Mouse (Mus musculus) limb, embryonic 11.5 days (tissue): Measurements from ENCODE around the gene Asphd2. TPM values are rescaled to one million over a fixed set of nuclear protein-coding genes. Genes with fewer than 3 reads are reported as not detected.
A peak's percentile ranks its signal among the peaks of the same experiment; 100 is the strongest.
"Not testable (repeated sequence)": the region's sequence is repeated elsewhere in the genome, so short reads cannot be mapped to it uniquely, and the experiment has no call there.

ENCODE experiments used
- ATAC-seq: fragments of 200-750 bp; cut with Nextera tagmentation; 2 replicates; pipeline ENCODE4 v1.8.0; 2017; ENCODE audit warnings: low read depth; ENCODE audit not compliant: insufficient number of reproducible peaks, low FRiP score, low TSS enrichment
- DNase-seq: peaks from one replicate; pipeline ENCODE4 v3.0.0-alpha.2; 2015; ENCODE audit warnings: low spot score
- H3K27ac ChIP-seq: fragments of 300-500 bp; sonication (generic); replicated peaks from 2 replicates; pipeline ENCODE4 v1.5.1; 2014; ENCODE audit warnings: low read depth, mild to moderate bottlenecking, low read length
- H3K27me3 ChIP-seq: fragments of 300-500 bp; sonication (generic); 2 replicates; pipeline ENCODE4 v1.6.1; 2014; ENCODE audit warnings: mild to moderate bottlenecking, low read length, mixed read lengths; ENCODE audit not compliant: control insufficient read depth, insufficient read depth
- H3K36me3 ChIP-seq: fragments of 300-500 bp; sonication (generic); 2 replicates; pipeline ENCODE4 v1.6.1; 2014; ENCODE audit warnings: mild to moderate bottlenecking, low read length, moderate library complexity, mixed read lengths; ENCODE audit not compliant: control insufficient read depth, insufficient read depth
- H3K4me1 ChIP-seq: fragments of 300-500 bp; sonication (generic); 2 replicates; pipeline ENCODE4 v1.6.1; 2014; ENCODE audit warnings: low read length, mixed read lengths; ENCODE audit not compliant: control insufficient read depth, insufficient read depth
- H3K4me2 ChIP-seq: fragments of 300-500 bp; sonication (generic); 2 replicates; pipeline ENCODE4 v1.6.1; 2014; ENCODE audit warnings: low read depth, mild to moderate bottlenecking, moderate library complexity; ENCODE audit not compliant: severe bottlenecking
- H3K4me3 ChIP-seq: fragments of 300-500 bp; sonication (generic); 2 replicates; pipeline ENCODE4 v1.5.1; 2014; ENCODE audit warnings: low read depth, low read length
- H3K9ac ChIP-seq: fragments of 300-500 bp; sonication (generic); 2 replicates; pipeline ENCODE4 v1.6.1; 2014; ENCODE audit warnings: mild to moderate bottlenecking, low read length
- H3K9me3 ChIP-seq: fragments of 300-500 bp; sonication (generic); 2 replicates; pipeline ENCODE4 v1.6.1; 2016; ENCODE audit warnings: low read length; ENCODE audit not compliant: control insufficient read depth
- WGBS: fragments of 180-500 bp; shearing (Covaris S2); extraction: QIAGEN DNeasy Blood & Tissue Kit; methylation state at CpG from one replicate; pipeline ENCODE4 v1.1.7; 2014; 5-methylcytosine and 5-hydroxymethylcytosine counted together
- polyA plus RNA-seq: library from polyadenylated mRNA; unstranded; fragments of >200 nt; fragmentation: Nextera tagmentation; extraction: Ambion mirVana; gene quantifications from 2 replicates; pipeline ENCODE4 v1.2.1, GENCODE M21; 2014

Asphd2 gene
- polyA plus RNA-seq, 1 experiment from 2014 or later = 27.1 TPM

- ATAC-seq (no peak), DNase-seq (no peak)
- H3K4me3 ChIP-seq = no peak overlapping the region
- H3K4me1 ChIP-seq = no peaks in the 10 kb centered on the region
- H3K36me3 ChIP-seq = no peaks in the 10 kb centered on the region
- H3K4me2 ChIP-seq = peak overlapping the region; percentile 8; the same call in 1 of the 2 replicates
- no peak overlapping the region for H3K27ac ChIP-seq
- WGBS = 33% methylated on average over 12 of the region's 12 CpGs
- no peak overlapping the region for H3K9ac ChIP-seq
- no peaks in the 10 kb centered on the region for H3K27me3 ChIP-seq
- H3K9me3 ChIP-seq = no peaks in the 10 kb centered on the region
Observed at GRCm38 (mm10) chr5:112419535-112419934, 24.9 kb upstream of the Asphd2 start.

GRCm38 (mm10) chr5:112418023-112418422 is 23.4 kb upstream of the Asphd2 start:
- WGBS = 64% methylated on average over 4 of the region's 4 CpGs
- ATAC-seq (no peak), DNase-seq (no peak)
- H3K27me3 ChIP-seq = no peaks in the 10 kb centered on the region
- no peaks in the 10 kb centered on the region for H3K9me3 ChIP-seq
- H3K36me3 ChIP-seq = no peaks in the 10 kb centered on the region
- H3K4me2 ChIP-seq = no peak overlapping the region
- no peak overlapping the region for H3K9ac ChIP-seq
- no peak overlapping the region for H3K27ac ChIP-seq
- H3K4me1 ChIP-seq = no peaks in the 10 kb centered on the region
- no peak overlapping the region for H3K4me3 ChIP-seq

- Histone ChIP-seq H3K4me3 (no peak overlapping the region), H3K36me3 (no peaks in the 10 kb centered on the region), H3K9me3 (no peaks in the 10 kb centered on the region), H3K9ac (no peak overlapping the region), H3K4me2 (no peak overlapping the region), H3K4me1 (0 out of 2 replicates have a peak, but pooled peaks cover 2% of the 10 kb centered on the region), H3K27me3 (0 out of 2 replicates have a peak, but pooled peaks cover 6% of the 10 kb centered on the region), H3K27ac (no peak overlapping the region)
- WGBS = 71% methylated on average over 5 of the region's 5 CpGs
- ATAC-seq = no peak
- DNase-seq = no peak
Observed at GRCm38 (mm10) chr5:112416673-112417072, 22.0 kb upstream of the Asphd2 start.

- H3K36me3 ChIP-seq, H3K9me3 ChIP-seq, H3K27ac ChIP-seq, H3K4me2 ChIP-seq, H3K27me3 ChIP-seq, DNase-seq, H3K4me1 ChIP-seq, ATAC-seq, H3K4me3 ChIP-seq, H3K9ac ChIP-seq: not testable (repeated sequence)
- 79% methylated on average over 4 of the region's 4 CpGs for WGBS
Observed at GRCm38 (mm10) chr5:112412781-112413180, 18.1 kb upstream of the Asphd2 start.

- Histone ChIP-seq H3K27ac (no peak overlapping the region), H3K4me3 (no peak overlapping the region), H3K9me3 (no peaks in the 10 kb centered on the region), H3K9ac (no peak overlapping the region), H3K4me1 (0 out of 2 replicates have a peak, but pooled peaks cover 3% of the 10 kb centered on the region), H3K4me2 (no peak overlapping the region), H3K27me3 (0 out of 2 replicates have a peak, but pooled peaks cover 7% of the 10 kb centered on the region), H3K36me3 (no peaks in the 10 kb centered on the region)
- ATAC-seq (no peak), DNase-seq (peak; percentile 51)
- 11% methylated on average over 19 of the region's 19 CpGs for WGBS
Observed at GRCm38 (mm10) chr5:112411514-112412335, 17.1 kb upstream of the Asphd2 start.

GRCm38 (mm10) chr5:112411072-112411471 is 16.4 kb upstream of the Asphd2 start:
- H3K4me3 ChIP-seq = no peak overlapping the region
- H3K4me1 ChIP-seq = 0 out of 2 replicates have a peak, but pooled peaks cover 3% of the 10 kb centered on the region
- no peaks in the 10 kb centered on the region for H3K36me3 ChIP-seq
- H3K9ac ChIP-seq = no peak overlapping the region
- no peak overlapping the region for H3K27ac ChIP-seq
- no peaks in the 10 kb centered on the region for H3K9me3 ChIP-seq
- no peak for ATAC-seq
- H3K4me2 ChIP-seq = no peak overlapping the region
- no peak for DNase-seq
- 47% methylated on average over 11 of the region's 11 CpGs for WGBS
- H3K27me3 ChIP-seq = 0 out of 2 replicates have a peak, but pooled peaks cover 7% of the 10 kb centered on the region

GRCm38 (mm10) chr5:112409274-112409673 is 14.6 kb upstream of the Asphd2 start:
- ATAC-seq (no peak), DNase-seq (no peak)
- Histone ChIP-seq H3K27ac (no peak overlapping the region), H3K9ac (no peak overlapping the region), H3K4me3 (no peak overlapping the region), H3K36me3 (no peaks in the 10 kb centered on the region), H3K27me3 (0 out of 2 replicates have a peak, but pooled peaks cover 7% of the 10 kb centered on the region), H3K9me3 (no peaks in the 10 kb centered on the region), H3K4me1 (0 out of 2 replicates have a peak, but pooled peaks cover 3% of the 10 kb centered on the region), H3K4me2 (no peak overlapping the region)
- WGBS = 64% methylated on average over 5 of the region's 5 CpGs

GRCm38 (mm10) chr5:112406017-112406416 is 11.4 kb upstream of the Asphd2 start:
- no peak overlapping the region for H3K4me2 ChIP-seq
- H3K4me1 ChIP-seq = no peaks in the 10 kb centered on the region
- no peaks in the 10 kb centered on the region for H3K27me3 ChIP-seq
- H3K9me3 ChIP-seq = no peaks in the 10 kb centered on the region
- ATAC-seq (no peak), DNase-seq (no peak)
- H3K27ac ChIP-seq = no peak overlapping the region
- WGBS = 77% methylated on average over 3 of the region's 3 CpGs
- no peak overlapping the region for H3K4me3 ChIP-seq
- H3K36me3 ChIP-seq = no peaks in the 10 kb centered on the region
- H3K9ac ChIP-seq = no peak overlapping the region
